Mouse (Mus musculus): ENCODE results near the gene Cdh22. TPM values are rescaled to one million over a fixed set of nuclear protein-coding genes. Genes with fewer than 3 reads are reported as not detected.

The Cdh22 gene
- polyA plus RNA-seq, 1 experiment from 2014 or later = 0.50 TPM

- Histone ChIP-seq H3K9me3 (ENCODE audit: control insufficient read depth, low read length) (no peaks in the 10 kb centered on the region), H3K36me3 (ENCODE audit: control insufficient read depth, insufficient read depth, low read length) (no peaks in the 10 kb centered on the region), H3K4me3 (ENCODE audit: low read length) (no peak overlapping the region), H3K27ac (ENCODE audit: low read length) (no peak overlapping the region), H3K27me3 (replicated peaks; ENCODE audit: control insufficient read depth, insufficient read depth, low read length) (peaks cover 45% of the 10 kb centered on the region), H3K9ac (ENCODE audit: low read depth, low read length) (no peak overlapping the region), H3K4me1 (ENCODE audit: control insufficient read depth, insufficient read depth, low read length) (0 out of 2 replicates have a peak, but pooled peaks cover 4% of the 10 kb centered on the region), H3K4me2 (ENCODE audit: low read depth, low read length) (no peak overlapping the region)
- ATAC-seq = no peak
- 70% methylated on average over 9 of the region's 9 CpGs for WGBS
Measured at GRCm38 (mm10) chr2:165120765-165121164, 113.9 kb downstream of the Cdh22 start.

- no peak overlapping the region for H3K27ac ChIP-seq (ENCODE audit: low read length)
- peak; percentile 39; the same call in 1 of the 2 replicates for ATAC-seq
- H3K36me3 ChIP-seq (ENCODE audit: control insufficient read depth, insufficient read depth, low read length) = no peaks in the 10 kb centered on the region
- 22% methylated on average over 11 of the region's 11 CpGs for WGBS
- H3K27me3 ChIP-seq (replicated peaks; ENCODE audit: control insufficient read depth, insufficient read depth, low read length) = peaks cover 89% of the 10 kb centered on the region
- H3K9ac ChIP-seq (ENCODE audit: low read depth, low read length) = no peak overlapping the region
- H3K4me3 ChIP-seq (ENCODE audit: low read length) = no peak overlapping the region
- peaks cover 5% of the 10 kb centered on the region; the same call in 1 of the 2 replicates for H3K4me1 ChIP-seq (ENCODE audit: control insufficient read depth, insufficient read depth, low read length)
- H3K4me2 ChIP-seq (ENCODE audit: low read depth, low read length) = no peak overlapping the region
- H3K9me3 ChIP-seq (ENCODE audit: control insufficient read depth, low read length) = no peaks in the 10 kb centered on the region
Measured at GRCm38 (mm10) chr2:165113733-165114132, 120.9 kb downstream of the Cdh22 start.

- under 1% methylated on average over 54 of the region's 54 CpGs for WGBS
- H3K4me2 ChIP-seq (ENCODE audit: low read depth, low read length) = peak overlapping the region; percentile 27; the same call in 1 of the 2 replicates
- no peaks in the 10 kb centered on the region for H3K36me3 ChIP-seq (ENCODE audit: control insufficient read depth, insufficient read depth, low read length)
- no peak overlapping the region for H3K4me3 ChIP-seq (ENCODE audit: low read length)
- peaks cover 5% of the 10 kb centered on the region; the same call in 1 of the 2 replicates for H3K4me1 ChIP-seq (ENCODE audit: control insufficient read depth, insufficient read depth, low read length)
- H3K27me3 ChIP-seq (replicated peaks; ENCODE audit: control insufficient read depth, insufficient read depth, low read length) = peaks cover 88% of the 10 kb centered on the region
- ATAC-seq = peak; percentile 82
- H3K9ac ChIP-seq (ENCODE audit: low read depth, low read length) = no peak overlapping the region
- no peak overlapping the region for H3K27ac ChIP-seq (ENCODE audit: low read length)
- no peaks in the 10 kb centered on the region for H3K9me3 ChIP-seq (ENCODE audit: control insufficient read depth, low read length)
Measured at GRCm38 (mm10) chr2:165112149-165112548, 122.5 kb downstream of the Cdh22 start.

GRCm38 (mm10) chr2:165106585-165106984, 128.1 kb downstream of the Cdh22 start:
- Histone ChIP-seq H3K27me3 (replicated peaks; ENCODE audit: control insufficient read depth, insufficient read depth, low read length) (peaks cover 58% of the 10 kb centered on the region), H3K4me1 (ENCODE audit: control insufficient read depth, insufficient read depth, low read length) (no peaks in the 10 kb centered on the region), H3K27ac (ENCODE audit: low read length) (no peak overlapping the region), H3K4me3 (ENCODE audit: low read length) (no peak overlapping the region), H3K4me2 (ENCODE audit: low read depth, low read length) (no peak overlapping the region), H3K9me3 (ENCODE audit: control insufficient read depth, low read length) (no peaks in the 10 kb centered on the region), H3K9ac (ENCODE audit: low read depth, low read length) (no peak overlapping the region), H3K36me3 (ENCODE audit: control insufficient read depth, insufficient read depth, low read length) (no peaks in the 10 kb centered on the region)
- ATAC-seq = no peak
- 25% methylated on average over 18 of the region's 18 CpGs for WGBS

- H3K9me3 ChIP-seq (ENCODE audit: control insufficient read depth, low read length) = no peaks in the 10 kb centered on the region
- no peak for ATAC-seq
- H3K9ac ChIP-seq (ENCODE audit: low read depth, low read length) = no peak overlapping the region
- H3K36me3 ChIP-seq (ENCODE audit: control insufficient read depth, insufficient read depth, low read length) = no peaks in the 10 kb centered on the region
- H3K4me2 ChIP-seq (ENCODE audit: low read depth, low read length) = no peak overlapping the region
- no peak overlapping the region for H3K27ac ChIP-seq (ENCODE audit: low read length)
- peaks cover 51% of the 10 kb centered on the region for H3K27me3 ChIP-seq (replicated peaks; ENCODE audit: control insufficient read depth, insufficient read depth, low read length)
- no peaks in the 10 kb centered on the region for H3K4me1 ChIP-seq (ENCODE audit: control insufficient read depth, insufficient read depth, low read length)
- no peak overlapping the region for H3K4me3 ChIP-seq (ENCODE audit: low read length)
- WGBS = 66% methylated on average over 16 of the region's 16 CpGs
Measured at GRCm38 (mm10) chr2:165105513-165106079, 129.1 kb downstream of the Cdh22 start.

GRCm38 (mm10) chr2:165102920-165103319, 131.7 kb downstream of the Cdh22 start:
- Histone ChIP-seq H3K36me3 (ENCODE audit: control insufficient read depth, insufficient read depth, low read length) (no peaks in the 10 kb centered on the region), H3K4me2 (ENCODE audit: low read depth, low read length) (no peak overlapping the region), H3K27me3 (replicated peaks; ENCODE audit: control insufficient read depth, insufficient read depth, low read length) (peaks cover 39% of the 10 kb centered on the region), H3K4me1 (ENCODE audit: control insufficient read depth, insufficient read depth, low read length) (no peaks in the 10 kb centered on the region), H3K27ac (ENCODE audit: low read length) (no peak overlapping the region), H3K4me3 (ENCODE audit: low read length) (no peak overlapping the region), H3K9ac (ENCODE audit: low read depth, low read length) (no peak overlapping the region), H3K9me3 (ENCODE audit: control insufficient read depth, low read length) (no peaks in the 10 kb centered on the region)
- no peak for ATAC-seq
- 77% methylated on average over 3 of the region's 3 CpGs for WGBS

- Histone ChIP-seq H3K4me1 (ENCODE audit: control insufficient read depth, insufficient read depth, low read length) (no peaks in the 10 kb centered on the region), H3K27ac (ENCODE audit: low read length) (no peak overlapping the region), H3K4me2 (ENCODE audit: low read depth, low read length) (no peak overlapping the region), H3K4me3 (ENCODE audit: low read length) (no peak overlapping the region), H3K27me3 (replicated peaks; ENCODE audit: control insufficient read depth, insufficient read depth, low read length) (peaks cover 39% of the 10 kb centered on the region), H3K9me3 (ENCODE audit: control insufficient read depth, low read length) (no peaks in the 10 kb centered on the region), H3K9ac (ENCODE audit: low read depth, low read length) (no peak overlapping the region), H3K36me3 (ENCODE audit: control insufficient read depth, insufficient read depth, low read length) (no peaks in the 10 kb centered on the region)
- 8% methylated on average over 6 of the region's 6 CpGs for WGBS
- ATAC-seq = no peak
Measured at GRCm38 (mm10) chr2:165100749-165101148, 133.9 kb downstream of the Cdh22 start.

- WGBS = 79% methylated on average over 3 of the region's 3 CpGs
- Histone ChIP-seq H3K27me3 (replicated peaks; ENCODE audit: control insufficient read depth, insufficient read depth, low read length) (peaks cover 29% of the 10 kb centered on the region), H3K4me3 (ENCODE audit: low read length) (no peak overlapping the region), H3K36me3 (ENCODE audit: control insufficient read depth, insufficient read depth, low read length) (no peaks in the 10 kb centered on the region), H3K4me1 (ENCODE audit: control insufficient read depth, insufficient read depth, low read length) (no peaks in the 10 kb centered on the region), H3K9me3 (ENCODE audit: control insufficient read depth, low read length) (no peaks in the 10 kb centered on the region), H3K9ac (ENCODE audit: low read depth, low read length) (no peak overlapping the region), H3K27ac (ENCODE audit: low read length) (no peak overlapping the region), H3K4me2 (ENCODE audit: low read depth, low read length) (no peak overlapping the region)
- no peak for ATAC-seq
Measured at GRCm38 (mm10) chr2:165098861-165099260, 135.8 kb downstream of the Cdh22 start.

GRCm38 (mm10) chr2:165096367-165096766, 138.3 kb downstream of the Cdh22 start:
- ATAC-seq = no peak
- WGBS = 24% methylated on average over 10 of the region's 10 CpGs
- peaks cover 26% of the 10 kb centered on the region for H3K27me3 ChIP-seq (replicated peaks; ENCODE audit: control insufficient read depth, insufficient read depth, low read length)

GRCm38 (mm10) chr2:165092393-165092792, 142.3 kb downstream of the Cdh22 start:
- no peaks in the 10 kb centered on the region for H3K9me3 ChIP-seq (ENCODE audit: control insufficient read depth, low read length)
- H3K9ac ChIP-seq (ENCODE audit: low read depth, low read length) = no peak overlapping the region
- H3K4me3 ChIP-seq (ENCODE audit: low read length) = no peak overlapping the region
- no peak overlapping the region for H3K27ac ChIP-seq (ENCODE audit: low read length)
- no peaks in the 10 kb centered on the region for H3K4me1 ChIP-seq (ENCODE audit: control insufficient read depth, insufficient read depth, low read length)
- H3K36me3 ChIP-seq (ENCODE audit: control insufficient read depth, insufficient read depth, low read length) = no peaks in the 10 kb centered on the region
- peaks cover 12% of the 10 kb centered on the region for H3K27me3 ChIP-seq (replicated peaks; ENCODE audit: control insufficient read depth, insufficient read depth, low read length)
- 66% methylated on average over 7 of the region's 7 CpGs for WGBS
- H3K4me2 ChIP-seq (ENCODE audit: low read depth, low read length) = no peak overlapping the region
- no peak for ATAC-seq

More at GRCm38 (mm10) chr2:165096367-165096766, 138.3 kb downstream of the Cdh22 start:
- H3K36me3 ChIP-seq (ENCODE audit: control insufficient read depth, insufficient read depth, low read length) = no peaks in the 10 kb centered on the region
- H3K4me1 ChIP-seq (ENCODE audit: control insufficient read depth, insufficient read depth, low read length) = no peaks in the 10 kb centered on the region
- H3K9ac ChIP-seq (ENCODE audit: low read depth, low read length) = no peak overlapping the region
- H3K4me3 ChIP-seq (ENCODE audit: low read length) = no peak overlapping the region
- no peak overlapping the region for H3K27ac ChIP-seq (ENCODE audit: low read length)
- no peak overlapping the region for H3K4me2 ChIP-seq (ENCODE audit: low read depth, low read length)
- no peaks in the 10 kb centered on the region for H3K9me3 ChIP-seq (ENCODE audit: control insufficient read depth, low read length)

Data from intestine, embryonic 16.5 days (tissue).